Mouse (Mus musculus) kidney, adult 8-10 months (tissue): ENCODE results near the gene Lin7b.
A peak's percentile ranks its signal among the peaks of the same experiment; 100 is the strongest.
"Not testable (repeated sequence)": the region's sequence is repeated elsewhere in the genome, so short reads cannot be mapped to it uniquely, and the experiment has no call there.

ENCODE experiments used
- DNase-seq, 2 experiments: peaks; one replicate each; pipeline ENCODE4 v3.0.0; 2022

Lin7b gene

DNA sequence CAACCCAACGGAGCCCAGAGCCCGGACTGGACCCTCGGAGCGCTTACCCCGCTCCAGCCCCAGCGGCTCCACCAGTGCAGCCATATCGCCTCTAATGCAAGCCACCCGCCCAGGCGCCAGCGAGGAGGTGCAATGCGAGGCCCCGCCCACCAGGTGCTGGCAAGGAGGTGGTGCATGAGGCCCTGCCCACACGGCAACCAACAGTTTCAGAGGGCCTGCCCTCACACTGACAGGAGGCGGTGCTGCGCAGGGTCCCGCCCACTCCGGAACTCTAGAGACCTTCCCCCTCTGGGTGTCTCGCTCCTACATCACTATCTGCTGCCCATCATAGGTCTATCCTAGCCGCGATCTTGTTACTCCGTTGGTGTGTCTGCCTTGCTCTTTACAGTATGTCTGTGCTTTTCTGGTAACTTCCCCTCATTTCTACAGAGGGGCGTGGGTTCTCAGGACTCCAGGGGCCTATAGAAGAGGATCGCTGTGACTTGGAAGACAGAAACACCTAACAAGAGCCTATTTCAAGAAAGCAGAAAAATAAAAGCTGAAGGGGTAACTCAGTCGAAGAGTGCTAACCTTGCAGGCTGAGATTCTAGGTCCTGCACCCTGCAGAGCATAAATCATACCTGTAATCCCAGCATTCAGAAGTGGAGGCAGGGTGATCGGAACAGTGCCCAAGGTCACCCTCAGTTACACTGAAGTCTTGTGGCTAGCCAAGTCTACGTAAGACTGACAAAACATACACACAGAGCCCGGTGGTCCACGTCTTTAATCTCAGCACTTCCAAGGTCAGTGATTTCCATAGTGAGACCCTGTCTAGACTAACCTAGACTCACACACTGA lies at the start of gene Lin7b:
Gene Lin7b, minus strand, starts transcription at position 109 of the 837 bp plus-strand sequence.
- peak; percentile 90 to 91 for DNase-seq

DNA sequence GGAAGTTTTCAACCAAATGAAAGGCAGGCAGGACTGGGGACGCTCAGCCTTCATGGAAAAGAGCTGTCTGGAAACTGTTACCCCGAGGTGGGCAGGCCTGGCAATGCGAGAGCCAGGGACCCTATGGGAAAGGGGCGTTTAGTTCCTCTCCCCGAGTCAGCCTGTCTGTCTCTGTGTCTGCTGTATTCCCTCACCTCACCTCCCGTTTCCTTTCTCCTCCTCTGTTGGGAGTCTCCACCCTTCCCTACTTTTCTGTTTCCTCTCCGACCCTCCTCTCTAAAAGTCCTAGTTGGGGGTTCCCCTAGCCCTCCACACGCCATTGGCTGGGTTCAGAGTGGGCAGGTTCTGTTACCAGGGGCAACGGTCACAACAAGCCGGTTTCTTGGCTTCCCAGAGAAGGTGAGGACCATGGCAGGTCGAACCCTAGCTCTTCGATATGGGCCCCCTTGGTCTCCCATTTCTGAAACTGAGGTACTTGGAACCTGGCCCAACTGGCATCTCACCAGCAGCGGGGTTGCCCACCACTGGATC lies 47.6 kb upstream of the Lin7b start:
- DNase-seq, result no peak

DNA sequence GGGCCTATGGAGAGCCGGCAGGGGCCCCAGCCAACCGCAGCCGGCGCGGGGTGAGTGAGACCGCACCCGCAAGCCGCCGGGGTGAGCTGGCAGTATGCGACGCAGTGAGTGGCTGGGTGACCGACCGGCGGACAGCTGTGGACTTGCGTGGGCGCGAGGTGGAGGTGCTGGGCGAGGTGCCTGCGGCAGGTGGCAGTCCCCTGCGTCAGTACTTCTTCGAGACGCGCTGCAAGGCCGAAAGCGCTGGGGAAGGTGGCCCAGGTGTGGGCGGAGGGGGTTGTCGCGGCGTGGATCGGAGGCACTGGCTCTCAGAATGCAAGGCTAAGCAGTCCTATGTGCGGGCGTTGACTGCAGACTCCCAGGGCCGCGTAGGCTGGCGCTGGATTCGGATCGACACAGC lies 45.3 kb upstream of the Lin7b start:
- no peak for DNase-seq

DNA sequence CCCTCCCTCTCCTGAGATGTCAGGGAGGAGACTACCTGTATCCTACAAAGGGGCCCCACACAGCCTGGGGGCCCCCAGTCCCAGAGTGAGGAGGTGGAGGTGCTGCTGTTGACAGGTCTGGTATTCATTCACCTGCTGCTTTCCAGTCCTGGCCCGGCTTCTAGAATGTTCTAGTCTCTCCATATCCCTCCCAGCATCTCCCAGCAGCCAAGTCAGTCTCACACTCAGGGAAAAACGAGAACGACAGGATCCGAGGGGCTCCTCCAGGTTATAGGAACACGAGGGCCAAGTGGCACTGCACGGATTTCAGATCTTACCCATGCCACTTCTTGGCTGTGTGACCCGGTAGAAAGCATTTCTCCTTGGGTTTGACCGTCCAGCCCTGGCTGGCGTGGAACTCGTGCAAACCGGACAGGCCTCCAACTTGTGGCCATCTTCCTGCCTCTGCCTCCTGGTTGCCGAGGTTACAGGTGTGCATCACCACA lies 44.4 kb upstream of the Lin7b start:
- DNase-seq, result no peak

DNA sequence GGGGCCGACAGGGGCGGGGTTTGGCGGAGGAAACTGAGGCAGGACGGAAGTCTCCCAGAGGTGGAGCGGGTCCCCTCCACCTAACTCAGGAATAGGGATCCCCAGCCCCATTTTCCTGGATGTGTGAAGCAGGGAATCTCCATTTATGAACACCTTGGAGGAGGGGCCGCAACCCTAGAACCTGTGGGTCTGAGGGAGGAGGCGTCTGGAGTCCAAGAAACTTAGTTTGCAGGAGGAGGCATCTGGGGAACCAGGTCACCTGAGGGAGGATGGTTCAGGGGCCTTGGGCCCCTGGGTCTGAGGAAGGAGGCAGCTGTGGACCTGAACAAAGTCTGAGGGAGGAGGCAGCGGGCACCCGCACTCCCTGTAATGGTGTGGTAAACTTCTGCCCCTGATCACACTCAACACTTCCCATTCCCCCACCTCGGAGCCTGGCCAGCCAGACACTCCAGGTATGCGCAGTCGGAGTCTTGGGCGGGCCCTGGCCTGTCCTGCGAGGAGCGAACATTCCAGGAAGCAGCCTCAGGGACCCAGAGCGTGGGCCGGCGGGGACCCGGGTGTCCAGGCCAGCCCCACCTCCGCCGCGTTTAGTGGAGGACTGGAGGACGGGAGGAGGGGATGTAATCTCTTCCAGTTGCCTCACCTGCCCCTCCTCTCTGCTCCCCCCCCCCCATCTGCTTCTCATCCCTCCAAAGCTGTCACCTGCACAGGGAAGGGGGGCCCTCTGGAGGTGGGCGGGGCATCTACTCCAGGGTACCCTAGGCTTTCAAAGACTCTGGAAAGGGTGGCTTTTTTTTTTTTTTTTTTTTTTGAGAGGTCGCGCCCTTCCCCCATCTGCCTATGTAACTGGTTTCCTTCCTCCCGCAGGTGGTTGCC lies 43.7 kb upstream of the Lin7b start:
- no peak for DNase-seq

DNA sequence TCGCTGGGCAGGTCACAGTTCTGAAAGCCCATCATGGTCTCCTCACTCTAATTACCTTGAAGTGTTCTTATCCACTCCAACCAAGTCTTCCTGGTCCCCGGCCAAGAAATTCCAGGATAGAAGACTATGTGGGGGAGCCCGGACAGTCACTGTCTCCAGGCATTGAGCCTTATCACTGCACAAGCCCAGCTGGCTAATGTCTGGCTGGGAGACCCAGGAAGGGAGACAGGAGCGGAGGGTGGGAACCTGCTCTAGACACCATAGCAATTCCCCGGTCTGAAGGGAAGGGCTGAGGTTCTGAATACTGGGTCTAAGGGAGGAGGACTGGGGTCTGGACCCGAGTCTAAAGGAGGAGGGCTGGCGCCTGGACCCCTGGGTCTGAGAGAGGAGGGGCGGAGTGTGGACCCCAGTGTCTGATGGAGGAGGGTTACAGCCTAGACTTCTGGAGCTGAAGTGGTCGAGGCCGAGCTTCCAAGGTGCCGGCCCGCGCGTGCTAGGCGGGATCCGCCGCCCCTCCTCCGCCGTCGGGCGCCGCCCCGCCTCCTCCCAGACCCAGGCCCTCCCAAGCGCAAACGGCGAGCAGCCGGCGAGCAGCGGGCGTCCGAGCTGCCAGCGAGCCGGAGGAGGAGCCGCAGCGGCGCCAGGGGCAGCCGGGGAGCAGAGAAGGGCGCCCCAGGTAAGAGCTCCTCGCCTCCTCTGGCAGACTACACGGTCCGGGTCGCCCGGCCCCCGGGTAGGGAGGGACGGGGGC lies 42.9 kb upstream of the Lin7b start, which contains the start of gene Ntf5:
Gene Ntf5, plus strand, starts transcription at position 583 of the 751 bp plus-strand sequence.
- DNase-seq, result no peak

DNA sequence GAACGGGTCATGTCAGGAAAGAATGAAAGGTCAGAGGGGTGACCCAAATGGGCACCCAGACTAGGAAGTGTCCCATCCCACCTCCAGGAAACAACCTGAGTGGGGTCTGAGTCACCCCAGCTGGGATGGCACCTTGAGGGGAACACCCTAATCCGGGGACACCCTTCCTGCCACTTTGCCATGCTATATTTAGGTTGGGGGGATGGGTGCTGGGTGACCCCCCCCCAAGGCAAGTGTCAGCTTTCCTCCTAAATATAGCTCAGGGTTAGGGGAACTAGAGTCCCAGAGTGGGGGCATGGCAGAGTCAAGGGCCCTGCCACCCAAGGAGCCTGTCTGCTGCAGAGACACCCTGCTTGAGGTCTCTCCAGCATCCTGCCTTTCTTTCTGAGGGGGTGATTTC lies 42.0 kb upstream of the Lin7b start:
- no peak for DNase-seq

DNA sequence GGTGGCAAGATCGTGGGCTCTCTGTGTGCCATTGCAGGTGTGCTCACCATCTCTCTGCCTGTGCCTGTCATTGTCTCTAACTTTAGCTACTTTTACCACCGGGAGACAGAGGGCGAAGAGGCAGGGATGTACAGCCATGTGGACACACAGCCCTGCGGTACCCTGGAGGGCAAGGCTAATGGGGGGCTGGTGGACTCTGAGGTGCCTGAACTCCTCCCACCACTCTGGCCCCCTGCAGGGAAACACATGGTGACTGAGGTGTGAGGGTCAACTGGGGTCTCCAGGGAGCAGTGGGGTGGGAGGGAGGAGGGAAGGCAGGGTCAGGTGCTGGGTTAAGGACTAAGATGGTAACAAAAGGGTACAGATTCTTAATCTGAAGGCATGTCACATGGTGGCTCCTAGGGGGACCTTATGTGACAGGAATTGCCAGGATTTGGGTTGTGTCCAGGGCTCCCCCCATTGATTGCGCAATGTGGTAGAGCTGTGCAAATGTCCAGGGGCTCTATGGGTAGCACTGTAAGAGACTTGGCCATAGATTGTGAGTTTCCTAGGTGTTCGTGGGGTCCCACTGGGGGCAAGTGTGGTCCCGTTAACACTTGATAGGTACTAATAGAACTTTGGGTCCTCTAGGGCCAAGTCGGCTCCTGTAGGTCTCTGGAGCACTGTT lies 39.2 kb upstream of the Lin7b start:
- DNase-seq, result no peak

DNA sequence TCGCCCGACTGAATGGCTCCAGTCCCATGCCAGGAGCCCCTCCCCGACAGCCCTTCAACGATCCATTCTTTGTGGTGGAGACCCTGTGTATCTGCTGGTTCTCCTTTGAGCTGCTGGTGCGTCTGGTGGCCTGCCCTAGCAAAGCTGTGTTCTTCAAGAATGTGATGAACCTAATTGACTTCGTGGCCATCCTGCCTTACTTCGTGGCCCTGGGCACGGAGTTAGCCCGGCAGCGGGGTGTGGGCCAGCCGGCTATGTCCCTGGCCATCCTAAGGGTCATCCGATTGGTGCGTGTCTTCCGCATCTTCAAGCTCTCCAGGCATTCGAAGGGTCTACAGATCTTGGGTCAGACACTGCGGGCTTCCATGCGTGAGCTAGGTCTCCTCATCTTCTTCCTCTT lies 38.6 kb upstream of the Lin7b start:
- DNase-seq, result no peak

DNA sequence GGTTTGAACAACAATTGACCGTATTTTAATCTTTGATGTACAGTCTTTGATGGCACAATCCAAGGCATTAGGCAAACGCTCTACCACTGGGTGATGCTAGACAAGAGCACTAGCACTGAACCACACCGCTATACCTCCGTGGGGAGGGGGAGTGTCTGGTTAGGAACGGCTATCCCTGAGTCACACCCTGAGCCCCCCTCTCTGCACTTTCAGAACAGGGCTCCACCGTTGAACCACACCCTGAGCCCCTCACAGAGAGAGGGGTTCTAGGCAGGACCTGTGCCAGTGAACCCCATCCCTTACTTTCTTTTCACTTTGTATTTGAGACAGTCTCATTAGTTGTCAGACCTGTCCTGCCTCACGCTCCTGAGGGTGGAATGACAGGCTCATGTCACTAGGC lies 38.0 kb upstream of the Lin7b start:
- DNase-seq, result no peak

DNA sequence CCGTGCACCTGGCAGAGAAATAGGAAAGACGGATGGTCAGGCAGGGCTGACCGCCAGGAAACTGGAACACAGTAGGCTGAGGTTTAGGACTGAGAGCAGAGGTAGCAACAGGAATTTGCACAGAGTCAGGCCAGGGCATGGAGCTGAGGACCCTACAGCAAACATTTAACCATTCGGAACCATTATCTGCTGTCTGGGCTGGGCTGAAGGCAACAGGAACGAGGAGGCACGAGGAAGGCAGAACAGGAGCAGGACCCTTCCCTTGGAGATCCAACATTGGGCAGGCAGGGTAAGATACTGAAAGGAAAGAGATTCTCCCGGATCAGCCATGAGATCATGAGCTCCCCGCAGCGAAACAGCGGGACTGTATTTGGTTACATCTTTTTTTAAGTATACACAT lies 37.5 kb upstream of the Lin7b start:
- no peak for DNase-seq

DNA sequence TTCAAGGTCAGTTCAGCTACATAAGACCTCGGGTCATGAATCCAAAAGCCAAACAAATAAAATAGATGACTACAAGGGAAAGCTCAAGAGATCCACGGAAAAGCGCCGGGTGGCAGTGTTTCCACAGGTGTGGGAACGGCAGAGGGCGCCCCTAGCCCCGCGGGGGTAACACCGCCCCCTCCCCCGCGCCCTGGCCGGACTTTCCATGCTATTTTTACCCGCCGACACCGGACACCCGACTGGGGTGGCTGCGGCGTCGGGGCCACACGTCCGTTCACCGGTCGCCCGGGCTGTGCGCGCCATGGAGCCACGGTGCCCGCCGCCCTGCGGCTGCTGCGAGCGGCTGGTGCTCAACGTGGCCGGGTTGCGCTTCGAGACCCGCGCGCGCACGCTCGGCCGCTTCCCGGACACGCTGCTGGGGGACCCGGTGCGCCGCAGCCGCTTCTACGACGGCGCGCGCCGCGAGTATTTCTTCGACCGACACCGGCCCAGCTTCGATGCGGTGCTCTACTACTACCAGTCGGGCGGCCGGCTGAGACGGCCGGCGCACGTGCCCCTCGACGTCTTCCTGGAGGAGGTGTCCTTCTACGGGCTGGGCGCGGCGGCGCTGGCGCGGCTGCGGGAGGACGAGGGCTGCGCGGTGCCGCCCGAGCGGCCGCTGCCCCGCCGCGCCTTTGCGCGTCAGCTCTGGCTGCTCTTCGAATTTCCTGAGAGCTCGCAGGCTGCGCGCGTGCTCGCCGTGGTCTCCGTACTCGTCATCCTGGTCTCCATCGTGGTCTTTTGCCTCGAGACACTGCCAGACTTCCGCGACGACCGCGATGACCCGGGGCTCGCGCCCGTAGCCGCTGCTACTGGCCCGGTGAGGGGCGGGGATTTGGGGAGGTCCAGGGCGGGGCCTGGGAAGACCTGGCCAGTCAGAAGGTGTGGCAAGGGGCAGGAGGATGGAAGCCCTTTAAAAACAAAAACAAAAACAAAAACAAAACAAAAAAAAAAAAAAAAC lies 36.1 kb upstream of the Lin7b start:
- peak in 1 of 2 experiments; percentile 43 for DNase-seq

DNA sequence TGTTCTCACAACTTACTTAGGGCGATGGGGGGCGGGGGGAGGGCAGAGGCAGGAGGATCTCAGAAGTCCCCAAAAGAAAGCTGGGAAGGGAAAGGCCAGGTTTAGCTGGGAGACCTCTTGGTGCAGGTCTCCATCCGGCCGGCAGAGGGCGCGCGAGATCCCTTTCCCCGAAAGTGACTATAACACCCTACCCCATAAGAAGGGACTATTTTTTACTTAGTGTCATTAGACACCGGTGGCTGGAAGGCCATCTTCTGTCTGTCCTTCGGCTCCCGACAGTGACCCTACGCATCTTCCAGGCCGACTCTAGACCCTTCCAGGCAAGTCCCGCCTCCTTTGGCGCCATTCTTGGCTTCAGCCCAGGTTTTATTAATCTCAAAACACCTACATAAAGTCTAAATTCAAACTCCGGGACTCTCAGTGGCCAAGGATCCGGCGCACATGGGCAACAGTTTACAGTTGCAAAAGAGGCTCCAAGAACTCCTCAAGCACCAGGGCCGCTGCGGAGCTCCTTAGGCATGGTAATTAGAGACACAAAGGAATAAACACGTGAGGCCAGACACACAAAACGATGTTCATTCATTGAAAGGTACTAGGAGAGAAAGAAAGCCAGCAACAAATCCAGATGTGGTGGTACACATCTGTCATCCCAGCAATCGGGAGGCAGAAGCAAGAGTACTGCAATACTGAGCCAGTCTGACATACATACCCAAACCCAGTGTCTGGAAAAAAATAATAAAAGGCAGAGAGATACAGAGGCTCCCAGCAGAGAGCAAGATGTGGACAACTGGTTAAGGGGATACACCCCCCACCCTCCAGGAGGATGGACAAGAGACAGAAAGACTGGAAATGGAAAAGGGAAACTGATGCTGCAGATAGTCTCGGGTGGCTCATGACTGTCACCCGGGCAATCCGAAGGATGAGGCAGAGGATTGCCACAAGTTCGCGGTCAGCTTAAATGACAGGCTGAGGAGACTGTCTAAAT lies 35.0 kb upstream of the Lin7b start, which contains the start of gene Kcna7:
Gene Kcna7, plus strand, starts transcription at position 563 of the 985 bp plus-strand sequence.
- DNase-seq, result peak; percentile 52 to 82

DNA sequence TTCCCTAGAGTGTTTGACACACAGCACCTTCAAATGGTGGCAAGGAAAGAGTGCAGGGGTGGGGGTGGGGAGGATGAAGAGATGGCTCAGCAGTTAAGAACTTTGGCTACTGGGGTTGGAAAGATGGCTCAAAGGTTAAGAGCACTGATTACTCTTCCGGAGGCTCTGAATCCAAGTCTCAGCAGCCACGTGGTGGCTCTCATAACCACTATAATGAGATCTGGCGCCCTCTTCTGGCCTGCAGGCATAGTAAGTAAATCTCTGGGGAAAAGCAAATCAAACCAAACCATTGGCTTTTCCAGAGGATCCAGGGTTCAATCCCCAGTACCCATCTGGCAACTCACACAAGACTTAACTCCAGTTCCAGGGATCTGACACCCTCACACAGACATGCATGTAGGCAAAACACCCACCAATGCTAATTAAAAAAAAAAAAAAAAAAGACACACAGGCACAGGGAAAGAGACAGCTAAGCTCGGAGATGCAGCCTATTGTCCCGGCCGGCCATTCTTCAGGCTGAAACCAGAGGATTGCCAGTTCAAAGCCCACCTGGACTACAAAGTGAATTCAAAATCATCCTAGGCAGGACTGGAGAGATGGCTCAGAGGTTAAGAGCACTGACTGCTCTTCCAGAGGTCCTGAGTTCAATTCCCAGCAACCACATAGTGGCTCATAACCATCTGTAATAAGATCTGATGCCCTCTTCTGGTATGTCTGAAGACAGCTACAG lies 33.3 kb upstream of the Lin7b start:
- DNase-seq, result peak; percentile 73 to 84

DNA sequence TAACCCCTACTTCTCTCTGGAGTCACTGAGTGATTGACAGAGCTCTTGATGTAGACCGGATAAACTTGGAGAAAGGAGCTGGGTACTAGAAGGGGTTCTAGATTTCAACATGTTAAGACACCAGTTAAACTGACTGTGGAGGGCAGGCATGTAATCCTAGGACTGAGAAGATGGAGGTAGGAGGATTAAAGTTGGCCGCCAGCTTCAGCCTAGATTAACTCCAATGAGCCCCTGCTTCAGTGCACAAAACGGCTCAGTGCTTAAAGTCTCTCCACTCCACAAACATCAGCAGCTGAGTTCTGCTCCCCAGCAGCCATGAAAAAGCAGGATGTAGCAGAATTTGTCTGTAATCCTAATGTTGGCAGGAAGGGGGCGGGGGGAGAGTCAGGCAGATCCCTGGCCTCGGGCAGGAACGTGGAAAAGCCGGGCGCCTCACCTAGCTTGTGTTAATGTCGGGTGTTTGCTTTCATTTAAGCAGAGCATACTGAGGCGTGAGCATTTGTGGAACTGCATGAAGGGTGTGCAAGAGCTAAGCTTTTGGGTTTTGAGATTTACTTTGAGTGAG lies 31.2 kb upstream of the Lin7b start:
- no peak for DNase-seq

DNA sequence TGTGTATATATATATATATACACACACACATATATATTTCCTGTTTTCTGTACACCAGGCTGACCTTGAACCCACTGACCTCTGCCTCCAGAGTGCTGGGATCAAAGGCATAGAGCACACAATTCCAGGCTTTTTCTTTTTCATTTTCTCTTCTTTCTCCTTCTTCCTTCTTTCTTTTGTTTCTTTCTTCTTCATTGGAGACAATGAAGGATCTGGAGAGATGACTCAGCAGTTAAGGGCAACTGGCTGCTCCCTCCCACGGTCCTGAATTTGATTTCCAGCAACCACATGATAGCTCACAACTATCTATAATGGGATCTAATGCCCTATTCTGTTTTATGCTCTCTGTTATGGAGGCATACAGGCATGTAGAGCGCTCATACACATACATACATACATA lies 26.4 kb upstream of the Lin7b start:
- no peak for DNase-seq

DNA sequence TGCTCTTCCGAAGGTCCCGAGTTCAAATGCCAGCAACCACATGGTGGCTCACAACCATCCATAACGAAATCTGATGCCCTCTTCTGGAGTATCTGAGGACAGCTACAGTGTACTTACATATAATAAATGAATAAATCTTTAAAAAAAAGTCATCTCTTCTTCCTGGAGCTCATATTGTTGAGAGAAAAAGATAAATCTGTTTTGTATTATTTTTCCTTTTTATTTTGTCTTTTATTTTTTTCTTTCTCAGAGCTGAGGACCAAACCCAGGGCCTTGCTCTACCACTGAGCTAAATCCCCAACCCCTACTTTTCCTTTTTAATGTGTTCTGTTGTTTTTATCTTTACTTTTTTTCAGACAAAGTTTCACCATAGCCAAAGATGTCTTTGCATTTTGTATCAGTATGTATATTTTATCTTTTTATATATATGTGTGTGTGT lies 26.0 kb upstream of the Lin7b start:
- not testable (repeated sequence) for DNase-seq
